Mouse (Mus musculus) mesoderm, embryonic 11.5 days (tissue): ENCODE data around the gene Cmtr2.

Experiments used
- DNase-seq: peaks from one replicate; pipeline ENCODE4 v3.0.0-alpha.2; 2012; ENCODE audit warnings: low read depth, low spot score

Gene Cmtr2

DNA sequence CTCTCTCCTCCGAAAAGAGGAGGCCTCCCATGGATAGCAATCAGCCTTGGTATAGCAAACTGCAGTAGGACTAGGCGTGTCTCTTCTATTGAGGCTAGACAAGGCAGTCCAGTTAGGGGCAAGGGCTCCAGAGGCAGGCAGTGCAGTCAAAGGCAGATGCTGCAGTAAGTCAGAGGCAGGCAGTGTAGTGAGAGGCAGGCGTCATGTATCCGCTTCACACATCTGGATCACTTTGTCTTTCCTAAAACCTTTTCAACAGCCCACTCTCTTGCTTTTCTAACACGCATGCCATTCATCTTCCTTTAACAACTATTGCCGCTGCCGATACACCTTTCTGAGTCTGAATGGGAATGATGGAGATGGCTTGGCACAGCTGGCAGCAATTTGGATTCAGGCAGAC lies at the start of gene Cmtr2:
Gene Cmtr2 (plus strand): TSS at position 301 of the 400 bp plus-strand sequence.
- no peak for DNase-seq

DNA sequence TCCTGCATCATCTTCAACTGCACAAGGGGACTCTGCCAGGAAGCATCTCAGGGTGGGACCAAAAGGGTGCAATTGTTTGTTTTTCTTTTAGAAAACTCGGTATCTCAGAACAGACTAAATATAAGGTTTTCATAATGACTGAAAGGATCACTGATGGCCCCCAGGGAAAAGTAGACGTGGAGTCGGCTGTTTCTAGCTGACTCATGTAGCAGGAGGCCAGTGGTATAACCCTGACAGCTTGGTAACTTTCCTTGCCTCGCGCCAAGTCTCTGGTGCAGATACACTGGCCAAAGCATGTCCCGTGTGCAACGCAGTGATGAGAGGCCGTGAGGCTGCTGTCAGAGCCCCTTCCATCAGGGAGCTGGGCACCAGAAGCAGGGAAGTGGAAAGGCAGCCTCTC lies 49.2 kb upstream of the Cmtr2 start:
- no peak for DNase-seq

DNA sequence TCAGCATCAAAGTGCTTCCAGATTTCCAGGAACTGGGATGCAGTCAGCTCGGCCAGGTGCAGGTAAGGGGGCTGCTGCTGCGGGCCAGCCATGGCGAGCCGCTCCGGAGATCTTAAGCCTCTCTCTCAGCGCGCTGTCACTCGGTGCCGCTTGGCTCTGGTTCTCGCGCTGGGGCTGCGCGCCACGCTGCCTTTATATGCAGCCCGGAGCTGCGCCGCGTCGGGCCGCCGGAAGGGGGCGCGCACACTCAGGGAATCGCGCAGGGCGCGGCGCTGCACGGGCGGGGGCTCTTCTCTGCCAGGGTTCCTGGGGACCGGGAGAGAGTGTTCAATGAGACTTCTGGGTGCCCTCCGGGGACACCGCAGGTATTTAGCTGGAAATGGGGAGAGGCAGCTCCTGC lies 47.4 kb upstream of the Cmtr2 start, which contains the start of gene Calb2:
Gene Calb2 (minus strand): TSS at position 165 of the 400 bp plus-strand sequence.
- DNase-seq, result peak; percentile 80

DNA sequence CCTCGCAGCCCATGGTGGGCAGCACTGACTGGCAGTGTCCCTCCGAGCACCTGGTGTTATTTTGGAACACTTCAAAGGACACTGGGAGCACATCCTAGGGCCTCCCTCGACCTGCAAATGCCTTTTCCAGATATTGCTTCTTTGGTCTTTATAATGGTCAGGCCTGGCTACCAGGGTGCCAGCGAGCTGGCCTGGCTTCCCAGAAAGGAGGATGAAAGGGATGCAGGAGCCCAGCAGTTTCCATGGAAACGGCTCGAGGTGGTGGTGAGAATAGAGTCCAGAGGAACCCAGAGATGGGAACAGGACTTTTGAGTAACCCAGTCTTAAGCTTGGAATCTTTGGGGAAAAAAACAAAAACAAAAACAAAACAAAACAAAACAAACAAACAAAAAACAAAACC lies 43.3 kb upstream of the Cmtr2 start:
- no peak for DNase-seq

DNA sequence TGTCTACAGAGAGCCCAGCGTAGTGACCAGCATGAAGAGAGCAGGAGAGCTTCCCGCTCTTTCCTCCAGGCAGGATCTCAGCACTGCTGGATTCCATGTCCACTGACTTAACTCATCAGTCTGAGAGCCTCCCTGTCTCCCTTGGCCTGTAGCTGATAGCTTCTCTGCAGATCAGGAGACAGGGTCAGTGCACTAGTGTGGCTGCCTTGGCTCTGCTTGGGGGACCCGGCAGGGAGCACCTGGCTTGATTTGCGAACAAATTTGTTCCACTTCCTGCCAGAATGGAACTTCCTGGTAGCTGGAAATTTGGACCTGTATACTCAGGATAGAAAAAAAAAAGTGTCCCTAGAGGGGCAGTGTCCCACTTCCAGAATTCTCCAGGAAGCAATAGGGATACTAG lies 40.6 kb upstream of the Cmtr2 start:
- DNase-seq, result no peak

DNA sequence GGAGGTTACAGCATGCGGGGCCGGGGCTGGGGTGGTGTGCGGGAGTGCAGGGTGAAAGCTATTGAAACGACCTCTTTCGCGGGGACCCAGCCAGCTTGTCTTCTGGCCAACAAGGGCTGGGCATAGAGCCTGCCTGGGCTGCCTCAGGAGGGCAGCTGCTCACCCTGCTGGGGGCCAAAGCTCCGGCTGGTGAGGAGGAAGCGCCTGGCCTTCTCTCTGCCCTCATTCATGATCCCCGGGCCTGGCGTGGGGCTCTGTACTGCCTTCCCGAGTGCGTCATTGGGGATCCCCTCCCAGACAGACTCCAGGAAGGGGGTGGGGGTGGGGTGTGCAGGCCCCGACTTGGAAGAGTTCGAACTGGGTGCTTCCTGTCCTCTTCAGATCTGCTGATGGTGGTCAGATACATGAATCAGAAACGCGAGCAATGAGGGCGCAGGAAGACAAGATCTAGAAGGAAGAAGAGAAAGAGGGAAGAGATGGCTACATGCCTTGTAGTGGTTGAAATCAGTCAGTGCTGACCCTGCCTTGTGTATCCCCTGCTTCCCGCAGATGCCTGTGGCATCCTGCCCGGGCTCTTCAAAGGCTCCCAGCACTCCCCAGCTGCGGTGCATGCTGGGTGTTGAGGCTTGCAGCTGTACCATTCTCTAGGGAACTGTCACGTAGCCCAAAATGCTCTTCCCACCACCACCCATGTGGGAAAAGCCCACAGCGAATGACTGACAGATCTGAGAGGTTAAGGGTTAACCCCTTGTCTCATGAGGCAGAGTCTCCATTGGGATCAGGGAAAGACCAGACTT lies 37.9 kb upstream of the Cmtr2 start:
- no peak for DNase-seq

DNA sequence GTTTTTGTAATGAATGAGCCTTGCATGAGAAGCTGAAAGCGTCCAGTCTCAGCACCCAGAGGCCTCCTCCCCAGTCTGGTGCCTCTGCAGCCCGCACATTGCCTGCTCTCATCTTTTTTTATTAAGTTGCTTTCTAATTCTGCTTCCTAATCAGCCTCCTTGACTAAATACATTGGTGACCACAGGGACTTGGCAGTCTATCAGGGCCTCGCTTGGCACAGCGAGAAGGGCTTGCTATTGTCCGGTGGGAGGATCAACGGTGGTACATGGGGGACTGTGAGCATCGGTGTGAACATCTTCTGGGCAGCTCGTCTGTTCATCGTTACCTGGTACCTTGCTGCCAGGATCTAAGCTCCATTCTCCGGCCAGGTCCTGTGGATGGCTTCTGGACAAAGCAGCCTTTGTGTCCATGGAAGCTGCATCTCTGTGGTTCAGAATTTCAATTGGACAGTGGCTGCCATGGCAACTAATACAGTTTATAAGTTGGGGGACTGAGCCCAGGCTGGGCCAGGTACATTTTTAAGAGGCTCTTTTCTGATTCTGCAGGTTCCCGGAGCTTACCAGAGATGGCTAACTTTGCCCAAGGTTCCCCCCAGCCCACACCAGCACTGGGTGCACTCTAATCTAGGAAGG lies 32.6 kb upstream of the Cmtr2 start:
- DNase-seq, result no peak

DNA sequence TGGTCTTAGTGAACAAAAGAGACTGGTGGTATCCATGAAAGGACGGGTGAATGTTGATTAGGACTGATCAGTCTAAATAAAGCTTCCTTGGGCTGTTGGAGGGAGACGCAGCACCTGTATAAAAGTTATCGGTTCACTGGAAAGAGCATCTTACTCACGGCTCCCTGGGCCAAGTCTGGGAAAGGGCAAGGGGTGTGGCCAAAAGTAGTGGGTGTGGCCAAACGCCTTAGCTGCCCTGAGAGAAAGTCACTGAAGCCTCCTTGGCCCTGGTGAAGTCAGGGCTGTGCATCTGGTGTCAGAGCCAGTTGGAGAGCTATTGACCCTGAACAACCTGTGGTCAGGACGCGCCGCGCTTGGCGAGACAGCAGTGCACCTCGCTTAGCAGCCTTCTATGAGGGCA lies 31.7 kb upstream of the Cmtr2 start:
- no peak for DNase-seq

DNA sequence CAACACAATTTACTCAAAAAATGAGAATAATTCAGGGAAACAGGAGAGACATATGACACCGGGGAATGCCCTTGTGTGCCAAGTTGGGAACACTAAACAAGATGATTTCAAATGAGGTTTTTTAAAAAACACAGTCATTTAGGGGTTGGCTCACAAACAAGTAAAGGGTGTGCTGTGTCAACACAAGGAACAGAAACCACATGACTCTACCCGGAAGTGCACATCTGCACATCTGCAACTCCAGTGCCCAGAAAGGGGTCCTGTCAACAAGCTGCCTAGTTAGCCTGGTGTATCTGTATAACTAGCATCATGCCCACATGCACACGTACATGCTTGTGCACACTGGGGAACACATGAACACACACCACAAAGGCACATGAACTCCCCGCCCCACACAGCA lies 29.9 kb upstream of the Cmtr2 start:
- DNase-seq, result no peak

DNA sequence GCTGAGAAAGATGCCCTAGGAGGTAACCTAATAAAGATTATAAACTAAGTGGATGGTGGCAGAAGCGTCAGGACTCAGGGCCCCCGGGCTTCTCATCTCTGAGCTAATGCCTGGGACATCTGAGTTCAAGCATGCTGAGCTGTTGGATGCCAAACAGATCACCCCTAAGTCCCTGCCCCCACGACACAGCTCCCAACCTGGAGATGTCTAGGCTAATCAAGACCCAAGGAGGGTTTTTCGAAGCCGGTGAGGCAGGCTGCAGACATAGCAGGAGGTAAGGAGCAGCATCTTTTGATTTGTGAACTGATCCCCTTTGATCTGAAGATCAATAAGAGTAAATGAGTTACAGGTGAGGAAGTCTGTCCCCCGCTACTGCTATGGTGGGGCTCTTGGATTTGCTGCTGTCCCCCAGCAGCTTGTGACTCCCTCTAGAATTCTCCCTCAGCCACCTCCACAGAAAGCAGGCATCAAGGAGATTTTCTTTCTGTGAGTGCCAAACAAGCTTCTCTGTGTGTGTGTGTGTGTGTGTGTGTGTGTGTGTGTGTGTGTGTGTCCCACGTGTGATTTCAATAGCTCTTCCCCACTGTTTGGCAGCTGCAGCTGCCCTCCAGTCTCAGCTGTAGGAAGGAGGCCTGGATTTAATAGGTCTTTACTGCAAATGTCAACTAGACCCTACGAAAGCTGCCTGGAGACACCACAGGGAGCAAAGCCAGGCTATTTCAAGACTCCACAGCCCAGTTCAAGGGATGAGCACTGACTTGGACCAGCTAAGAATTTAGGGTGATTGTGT lies 26.3 kb upstream of the Cmtr2 start:
- no peak for DNase-seq

DNA sequence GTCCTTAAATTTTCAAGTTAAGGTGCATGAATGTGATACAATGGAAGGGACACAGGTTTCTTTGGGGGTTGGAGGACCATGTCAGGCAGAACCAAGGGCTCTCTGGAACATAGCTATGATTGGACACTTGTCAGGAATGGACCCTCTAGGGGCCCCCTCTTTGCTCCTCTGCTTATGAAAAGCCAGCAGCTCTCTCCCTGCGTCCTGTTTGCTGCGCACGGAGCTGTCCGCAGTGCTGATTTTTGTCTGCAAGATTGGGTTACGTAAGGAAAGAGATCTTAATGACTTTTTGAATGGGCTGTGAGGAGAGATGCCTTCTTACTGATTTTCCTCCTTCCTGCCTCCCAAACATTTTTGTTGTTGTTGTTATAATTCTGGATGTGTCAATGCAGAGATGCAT lies 18.8 kb upstream of the Cmtr2 start:
- DNase-seq, result peak; percentile 86

DNA sequence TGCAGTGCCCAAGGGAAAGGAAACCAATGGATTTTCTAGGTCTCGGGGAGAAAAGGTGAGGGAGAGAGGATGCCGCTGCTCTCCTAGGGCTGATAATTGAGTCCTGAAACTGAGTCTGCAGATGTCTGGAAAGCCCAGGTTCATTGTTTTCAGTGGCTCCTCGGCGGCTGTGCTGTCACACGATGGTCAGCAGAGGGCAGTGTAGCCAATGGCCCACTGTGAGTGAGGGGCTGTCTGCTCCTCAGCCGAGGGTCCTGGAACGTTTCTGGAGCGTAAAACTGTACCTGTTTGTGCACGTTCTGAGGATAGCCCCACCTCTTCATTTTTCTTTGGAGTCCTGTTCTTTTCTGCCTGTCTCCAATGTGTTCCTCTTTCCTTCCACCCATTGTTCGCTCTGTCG lies 13.7 kb upstream of the Cmtr2 start:
- DNase-seq, result peak; percentile 37

DNA sequence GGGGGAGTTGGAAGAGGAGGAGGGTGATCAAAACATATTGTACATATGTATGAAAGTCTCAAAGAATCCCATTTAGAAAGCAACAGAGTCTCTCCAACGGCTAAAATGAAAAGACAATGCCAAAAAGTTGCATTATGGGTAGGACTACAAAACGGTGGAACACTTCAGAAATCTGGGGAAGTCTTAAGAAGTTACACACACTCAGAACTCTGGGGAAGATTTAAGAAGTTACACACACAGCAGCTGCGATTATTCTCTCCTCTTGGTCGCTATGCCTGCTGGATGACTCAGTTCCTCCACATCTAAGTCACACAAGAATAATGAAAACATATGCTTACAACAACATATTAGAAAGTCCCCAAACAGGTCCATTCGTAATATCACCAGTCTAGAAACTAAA lies 788 bp downstream of the Cmtr2 start:
- no peak for DNase-seq

DNA sequence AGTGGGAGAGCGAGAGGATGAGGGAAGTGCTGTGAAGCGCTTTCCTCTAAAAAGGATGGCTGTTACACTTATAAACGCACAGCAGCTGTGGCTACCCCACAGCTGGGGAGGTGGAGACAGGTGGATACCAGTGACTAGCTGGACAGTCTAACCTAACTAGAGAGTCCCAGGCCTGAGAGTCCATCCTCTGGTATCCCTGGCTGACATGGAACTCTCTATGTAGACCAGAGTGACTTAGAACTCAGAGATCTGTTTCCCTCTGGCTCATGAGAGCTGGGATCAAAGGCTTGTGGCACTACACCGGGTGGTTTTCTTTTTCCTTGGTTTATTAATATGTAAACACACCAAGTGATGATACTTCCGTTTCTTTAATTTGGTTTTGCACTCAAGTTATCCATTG lies 1.7 kb downstream of the Cmtr2 start:
- DNase-seq, result no peak

DNA sequence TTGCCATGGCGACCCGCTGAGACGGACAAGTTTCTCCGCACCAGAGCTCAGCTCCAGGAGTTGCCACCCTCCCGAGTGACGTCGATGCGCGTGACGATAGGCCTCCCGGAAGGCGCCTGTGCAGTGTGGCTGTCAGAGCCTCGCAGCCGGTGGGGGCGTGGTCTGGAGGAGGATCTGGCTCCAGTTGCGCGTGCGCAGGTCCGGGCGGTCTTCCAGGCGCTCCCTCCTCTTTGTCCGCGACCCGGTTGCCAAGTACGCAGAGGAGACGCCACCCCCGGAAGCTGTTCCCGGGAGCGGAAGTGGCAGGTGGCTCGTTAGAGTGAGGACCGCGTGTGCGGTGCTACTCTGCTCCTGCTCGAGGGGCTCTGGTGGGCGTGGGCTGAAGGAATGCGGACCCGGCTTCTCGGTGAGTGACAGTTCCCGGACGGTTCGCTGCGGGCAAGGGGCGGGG lies 2.2 kb downstream of the Cmtr2 start:
- peak; percentile 98 for DNase-seq

DNA sequence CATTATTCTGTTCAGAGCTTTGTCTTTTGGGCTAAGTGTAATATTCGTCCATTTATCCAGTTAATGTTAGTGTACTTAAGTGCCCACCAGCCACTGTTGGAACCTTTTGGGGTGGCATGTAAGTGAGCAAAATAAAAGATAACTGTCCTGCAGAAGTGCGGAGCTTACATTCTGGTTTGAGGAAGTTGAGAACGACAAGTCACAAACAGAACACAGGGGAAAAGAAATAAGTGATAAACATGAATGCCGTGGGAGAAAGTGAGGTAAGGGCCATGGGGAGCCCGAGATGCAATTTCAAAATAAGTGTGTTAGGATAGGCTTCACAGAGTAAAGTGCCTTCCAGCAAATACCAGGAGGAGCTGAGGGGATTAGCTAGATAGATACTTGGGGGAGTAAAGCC lies 3.0 kb downstream of the Cmtr2 start:
- DNase-seq, result no peak

DNA sequence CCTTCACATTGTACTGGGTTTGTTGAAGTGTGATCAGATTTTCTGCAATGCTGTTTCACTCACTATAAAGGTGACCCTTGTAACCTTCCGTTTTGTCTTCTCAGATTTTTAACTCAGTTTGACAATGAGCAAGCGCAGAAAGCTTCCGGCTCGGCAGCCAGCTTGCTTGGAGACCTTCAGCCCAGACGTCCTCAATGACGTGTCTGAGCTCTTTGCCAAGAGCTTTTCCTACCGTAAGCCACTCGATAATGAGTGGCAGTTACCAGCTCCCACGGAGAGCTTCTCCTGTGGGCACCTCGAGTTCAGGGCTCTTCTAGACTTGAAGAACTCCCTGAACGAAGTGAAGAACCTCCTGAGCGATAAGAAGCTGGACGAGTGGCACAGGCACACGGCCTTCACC lies 5.5 kb downstream of the Cmtr2 start:
- no peak for DNase-seq

DNA sequence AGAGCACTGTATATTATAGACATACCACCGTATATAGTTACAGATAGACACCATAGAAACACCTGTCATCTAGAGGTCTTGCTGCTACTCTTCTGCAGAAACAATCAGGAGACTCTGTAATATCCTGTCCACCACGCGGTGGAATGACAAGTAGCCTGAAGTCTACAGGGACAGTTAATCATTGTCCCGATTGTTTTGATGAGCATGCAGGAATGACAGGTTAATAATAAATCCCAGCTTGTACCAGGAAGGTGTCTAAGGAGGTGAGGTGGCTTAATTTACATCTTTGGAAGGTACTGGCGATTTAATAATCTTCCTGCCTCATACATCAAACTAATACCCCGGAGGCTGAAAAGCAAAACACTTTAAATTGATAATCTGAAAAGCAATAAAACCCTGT lies 15.3 kb downstream of the Cmtr2 start:
- DNase-seq, result no peak

DNA sequence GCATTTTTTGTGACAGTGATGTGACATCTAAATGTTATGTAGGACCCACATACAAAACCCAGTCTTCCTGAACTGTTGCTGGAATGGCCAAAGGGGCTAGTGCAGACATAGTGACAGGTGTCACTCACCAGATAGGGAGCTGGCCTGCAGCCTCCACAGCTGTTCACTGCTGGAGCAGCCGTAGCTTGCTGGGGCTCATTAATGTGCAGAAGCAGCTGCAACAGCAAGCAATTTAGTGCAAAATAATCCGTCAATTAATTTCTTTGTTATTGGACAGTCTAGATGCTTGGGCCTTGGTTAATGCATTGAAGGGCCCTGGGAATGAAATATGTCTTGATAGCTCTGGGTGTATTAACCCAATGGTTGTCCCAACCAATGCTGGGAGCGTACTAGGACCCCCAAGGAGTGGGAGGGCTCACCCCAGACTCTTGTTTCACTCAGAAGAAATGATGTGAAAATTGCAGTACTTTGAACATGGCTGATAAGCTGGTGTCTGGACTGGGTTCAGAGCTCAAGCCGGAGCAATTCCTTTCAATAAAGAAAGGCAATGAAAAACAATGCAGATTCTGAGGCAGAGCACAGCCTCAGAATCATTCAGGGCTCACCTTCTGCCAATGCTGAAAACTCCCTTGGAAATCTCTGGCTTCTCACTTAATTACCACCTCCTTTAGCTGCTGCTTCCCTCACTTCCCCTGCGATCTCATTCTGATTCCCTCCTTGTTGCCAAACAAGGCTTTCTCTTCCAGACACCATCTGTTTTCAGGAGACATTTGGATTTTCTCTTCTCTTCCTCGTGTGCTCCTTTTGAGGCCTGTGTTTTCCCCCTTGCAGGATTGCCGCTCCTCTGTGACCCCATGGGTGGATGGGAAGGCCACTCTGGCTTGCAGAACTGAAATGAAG lies 27.1 kb downstream of the Cmtr2 start:
- no peak for DNase-seq

DNA sequence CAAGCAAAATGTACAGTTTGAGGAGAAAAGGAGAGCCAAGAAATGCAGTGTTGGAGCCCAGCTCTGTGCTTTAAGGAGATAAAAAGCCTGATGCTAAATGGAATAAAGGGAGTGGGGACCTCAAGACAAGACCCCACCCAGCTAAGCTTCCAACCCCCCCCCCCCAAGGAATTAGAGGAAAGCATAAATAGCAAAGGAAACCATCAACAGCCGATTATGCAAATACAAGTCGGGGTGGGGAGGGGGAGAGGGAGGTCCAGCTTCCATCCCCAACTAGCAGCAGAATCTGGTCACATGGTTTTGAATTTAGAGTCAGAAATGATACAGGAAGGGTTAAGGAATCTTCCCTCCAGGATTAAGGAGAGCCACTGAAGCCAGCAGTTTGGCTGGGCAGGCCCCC lies 29.1 kb downstream of the Cmtr2 start:
- no peak for DNase-seq

DNA sequence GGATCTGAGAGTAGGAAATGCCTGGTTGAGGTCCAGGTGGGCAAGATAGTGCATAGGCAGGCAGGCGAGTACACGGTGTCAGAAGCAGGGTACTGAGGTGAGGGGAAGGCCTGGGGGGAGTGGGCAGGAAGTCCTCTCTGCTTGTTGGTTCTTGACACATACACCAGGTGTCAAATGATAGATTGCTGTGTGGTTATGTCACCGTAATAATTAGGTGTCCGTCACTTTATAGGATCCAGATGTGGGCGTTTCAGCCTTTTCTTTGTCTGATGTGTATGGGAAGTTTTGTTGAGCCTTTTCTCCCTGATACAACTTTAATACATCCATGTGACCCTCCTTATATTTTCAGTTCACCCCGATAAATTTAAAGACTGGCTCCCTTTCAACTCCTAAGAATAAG lies 31.8 kb downstream of the Cmtr2 start:
- DNase-seq, result peak; percentile 28
